Mouse (Mus musculus): ENCODE measurements at regions not wholly inside any gene's neighbourhood (a gene's known extent, or its start where the extent isn't known, plus 50 kb on each side); places are given as distances from the start of the nearest gene placed in this dataset.

GRCm38 (mm10) chr16:52601068-52601829, 147.4 kb upstream of the Alcam start:
- no peaks in the 10 kb centered on the region for H3K36me3 ChIP-seq (ENCODE audit: control insufficient read depth, insufficient read depth, low read length)
- H3K4me2 ChIP-seq (ENCODE audit: low read length) = no peak overlapping the region
- H3K4me1 ChIP-seq (ENCODE audit: control insufficient read depth, insufficient read depth, low read depth, low read length) = no peaks in the 10 kb centered on the region
- no peak overlapping the region for H3K27ac ChIP-seq (ENCODE audit: low read depth, low read length)
- no peak overlapping the region for H3K4me3 ChIP-seq (ENCODE audit: low read length)
- 50% methylated on average over 8 of the region's 8 CpGs for WGBS
- no peak for ATAC-seq
- no peaks in the 10 kb centered on the region for H3K27me3 ChIP-seq (replicated peaks; ENCODE audit: control insufficient read depth, insufficient read depth, low read length)
- H3K9me3 ChIP-seq (ENCODE audit: control insufficient read depth, low read length) = no peaks in the 10 kb centered on the region
- H3K9ac ChIP-seq (ENCODE audit: low read depth, low read length) = no peak overlapping the region

DNA sequence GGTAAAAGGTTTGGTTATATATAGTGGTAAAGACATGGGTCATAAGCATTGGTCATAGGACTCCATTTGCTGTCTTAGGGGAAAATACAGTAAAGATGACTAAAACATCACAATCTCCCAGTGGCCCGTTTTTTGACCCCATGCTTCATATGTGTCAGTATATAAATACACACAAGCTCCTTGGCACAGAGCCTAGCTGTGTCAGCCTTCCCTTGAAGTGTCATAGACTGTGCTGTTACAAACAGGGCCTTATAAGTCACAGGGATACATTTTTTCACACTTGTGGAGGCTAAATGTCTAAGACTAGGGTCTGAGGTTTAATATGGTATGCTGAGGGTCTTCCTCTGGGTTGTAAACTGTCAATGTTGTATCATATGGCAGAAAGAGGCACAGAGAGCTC, 144.4 kb upstream of the Alcam start:
- no peak overlapping the region for H3K4me2 ChIP-seq (ENCODE audit: low read length)
- no peaks in the 10 kb centered on the region for H3K36me3 ChIP-seq (ENCODE audit: control insufficient read depth, insufficient read depth, low read length)
- no peak overlapping the region for H3K27ac ChIP-seq (ENCODE audit: low read depth, low read length)
- no peak for ATAC-seq
- no peaks in the 10 kb centered on the region for H3K4me1 ChIP-seq (ENCODE audit: control insufficient read depth, insufficient read depth, low read depth, low read length)
- no peaks in the 10 kb centered on the region for H3K9me3 ChIP-seq (ENCODE audit: control insufficient read depth, low read length)
- WGBS = 69% methylated on average over 1 of the region's 1 CpGs
- no peaks in the 10 kb centered on the region for H3K27me3 ChIP-seq (replicated peaks; ENCODE audit: control insufficient read depth, insufficient read depth, low read length)
- no peak overlapping the region for H3K9ac ChIP-seq (ENCODE audit: low read depth, low read length)
- no peak overlapping the region for H3K4me3 ChIP-seq (ENCODE audit: low read length)

DNA sequence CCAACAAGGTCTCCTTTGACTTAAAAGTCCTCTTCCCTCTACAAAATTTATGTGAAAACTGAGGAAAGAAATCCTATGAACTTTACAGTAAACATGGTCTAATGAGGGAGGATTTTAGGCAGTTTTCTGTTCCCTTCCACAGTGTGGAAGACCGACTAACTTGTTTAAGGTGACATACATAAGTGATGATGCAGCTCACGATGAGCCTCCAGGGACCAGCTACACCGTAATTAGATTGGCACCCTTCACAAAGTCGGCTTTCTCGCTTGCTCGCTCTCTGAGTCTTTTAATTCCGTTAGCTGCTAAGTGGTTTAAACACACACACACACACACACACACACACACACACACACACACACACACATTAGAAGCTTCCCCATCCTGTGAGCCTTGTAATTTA, 143.3 kb upstream of the Alcam start:
- Histone ChIP-seq H3K9me3 (ENCODE audit: control insufficient read depth, low read length) (no peaks in the 10 kb centered on the region), H3K4me2 (ENCODE audit: low read length) (no peak overlapping the region), H3K4me3 (ENCODE audit: low read length) (no peak overlapping the region), H3K4me1 (ENCODE audit: control insufficient read depth, insufficient read depth, low read depth, low read length) (no peaks in the 10 kb centered on the region), H3K9ac (ENCODE audit: low read depth, low read length) (no peak overlapping the region), H3K27me3 (replicated peaks; ENCODE audit: control insufficient read depth, insufficient read depth, low read length) (no peaks in the 10 kb centered on the region), H3K36me3 (ENCODE audit: control insufficient read depth, insufficient read depth, low read length) (no peaks in the 10 kb centered on the region), H3K27ac (ENCODE audit: low read depth, low read length) (no peak overlapping the region)
- ATAC-seq = peak; percentile 54; the same call in 1 of the 2 replicates
- 73% methylated on average over 7 of the region's 7 CpGs for WGBS

DNA sequence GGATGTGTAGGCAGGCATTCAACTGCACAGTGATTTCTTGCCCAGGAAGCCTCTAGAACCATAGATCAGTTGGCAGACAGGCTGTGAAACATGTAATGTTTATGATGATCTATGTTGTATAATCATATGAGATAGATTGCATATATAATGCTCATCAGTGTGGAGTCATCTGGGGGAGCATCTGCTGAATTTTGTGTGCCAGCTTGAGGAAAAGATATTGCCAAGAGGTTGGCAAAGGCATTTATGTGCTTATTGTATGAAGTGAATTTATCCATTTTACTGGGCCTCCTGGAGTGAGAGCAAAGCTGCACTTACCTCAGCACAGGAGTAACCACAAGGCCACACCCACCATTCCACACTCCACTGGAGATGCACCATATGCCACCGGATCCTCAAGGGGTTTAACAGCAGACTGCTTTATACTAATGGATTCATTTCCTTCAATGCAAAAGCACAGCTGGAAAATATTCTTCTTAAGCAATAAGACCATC, 134.5 kb upstream of the Alcam start:
- no peaks in the 10 kb centered on the region for H3K27me3 ChIP-seq (replicated peaks; ENCODE audit: control insufficient read depth, insufficient read depth, low read length)
- no peak overlapping the region for H3K4me2 ChIP-seq (ENCODE audit: low read length)
- WGBS = 44% methylated on average over 1 of the region's 1 CpGs
- no peaks in the 10 kb centered on the region for H3K36me3 ChIP-seq (ENCODE audit: control insufficient read depth, insufficient read depth, low read length)
- no peak overlapping the region for H3K27ac ChIP-seq (ENCODE audit: low read depth, low read length)
- H3K4me3 ChIP-seq (ENCODE audit: low read length) = no peak overlapping the region
- no peak; the same call in 1 of the 2 replicates for ATAC-seq
- no peak overlapping the region for H3K9ac ChIP-seq (ENCODE audit: low read depth, low read length)
- no peaks in the 10 kb centered on the region for H3K9me3 ChIP-seq (ENCODE audit: control insufficient read depth, low read length)
- no peaks in the 10 kb centered on the region for H3K4me1 ChIP-seq (ENCODE audit: control insufficient read depth, insufficient read depth, low read depth, low read length)

GRCm38 (mm10) chr16:52569078-52569477, 115.2 kb upstream of the Alcam start:
- no peaks in the 10 kb centered on the region for H3K27me3 ChIP-seq (replicated peaks; ENCODE audit: control insufficient read depth, insufficient read depth, low read length)
- H3K4me3 ChIP-seq (ENCODE audit: low read length) = no peak overlapping the region
- H3K9me3 ChIP-seq (ENCODE audit: control insufficient read depth, low read length) = no peaks in the 10 kb centered on the region
- peak; percentile 75 for ATAC-seq
- WGBS = 50% methylated on average over 2 of the region's 2 CpGs
- H3K27ac ChIP-seq (ENCODE audit: low read depth, low read length) = no peak overlapping the region
- no peak overlapping the region for H3K9ac ChIP-seq (ENCODE audit: low read depth, low read length)
- H3K4me2 ChIP-seq (ENCODE audit: low read length) = no peak overlapping the region
- no peaks in the 10 kb centered on the region for H3K36me3 ChIP-seq (ENCODE audit: control insufficient read depth, insufficient read depth, low read length)
- no peaks in the 10 kb centered on the region for H3K4me1 ChIP-seq (ENCODE audit: control insufficient read depth, insufficient read depth, low read depth, low read length)

GRCm38 (mm10) chr16:52536278-52536677, 82.4 kb upstream of the Alcam start:
- Histone ChIP-seq H3K36me3 (ENCODE audit: control insufficient read depth, insufficient read depth, low read length) (no peaks in the 10 kb centered on the region), H3K27ac (ENCODE audit: low read depth, low read length) (no peak overlapping the region), H3K4me2 (ENCODE audit: low read length) (no peak overlapping the region), H3K4me1 (ENCODE audit: control insufficient read depth, insufficient read depth, low read depth, low read length) (no peaks in the 10 kb centered on the region), H3K27me3 (replicated peaks; ENCODE audit: control insufficient read depth, insufficient read depth, low read length) (no peaks in the 10 kb centered on the region), H3K4me3 (ENCODE audit: low read length) (no peak overlapping the region), H3K9ac (ENCODE audit: low read depth, low read length) (no peak overlapping the region), H3K9me3 (ENCODE audit: control insufficient read depth, low read length) (no peaks in the 10 kb centered on the region)
- no peak for ATAC-seq
- 77% methylated on average over 1 of the region's 1 CpGs for WGBS

GRCm38 (mm10) chr16:52534601-52535000, 80.7 kb upstream of the Alcam start:
- no peak for ATAC-seq
- Histone ChIP-seq H3K4me2 (ENCODE audit: low read length) (no peak overlapping the region), H3K27ac (ENCODE audit: low read depth, low read length) (no peak overlapping the region), H3K36me3 (ENCODE audit: control insufficient read depth, insufficient read depth, low read length) (no peaks in the 10 kb centered on the region), H3K4me3 (ENCODE audit: low read length) (no peak overlapping the region), H3K27me3 (replicated peaks; ENCODE audit: control insufficient read depth, insufficient read depth, low read length) (no peaks in the 10 kb centered on the region), H3K4me1 (ENCODE audit: control insufficient read depth, insufficient read depth, low read depth, low read length) (no peaks in the 10 kb centered on the region), H3K9ac (ENCODE audit: low read depth, low read length) (no peak overlapping the region), H3K9me3 (ENCODE audit: control insufficient read depth, low read length) (no peaks in the 10 kb centered on the region)
- 72% methylated on average over 1 of the region's 1 CpGs for WGBS

DNA sequence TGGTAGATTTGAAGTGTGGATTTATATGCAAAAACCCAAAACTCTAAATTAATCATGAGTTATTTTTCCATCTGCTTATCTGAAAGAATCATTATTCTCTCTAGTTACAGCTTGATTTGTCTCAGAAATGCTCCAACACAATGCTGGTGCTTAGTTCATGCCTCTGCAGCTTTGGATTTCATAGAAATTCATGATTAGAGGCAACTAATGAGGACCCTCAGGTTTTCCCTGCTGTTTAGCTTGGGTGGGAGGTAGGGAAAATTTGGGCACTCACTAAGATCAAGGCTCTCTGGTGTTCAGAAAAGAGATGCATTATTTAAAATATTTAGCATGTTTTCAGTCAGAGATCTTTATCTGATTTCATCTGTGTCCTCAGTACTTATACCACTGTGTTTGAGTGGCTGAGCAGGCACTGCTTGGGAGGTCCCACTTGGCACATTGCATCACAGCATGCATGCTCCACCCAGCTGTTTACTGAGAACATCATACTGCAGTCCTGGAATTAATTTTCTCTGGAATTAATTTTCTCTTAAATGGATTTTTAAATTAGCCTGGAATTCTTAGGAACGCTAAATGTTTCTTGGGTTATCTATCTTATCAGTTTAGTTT, 78.7 kb upstream of the Alcam start:
- no peaks in the 10 kb centered on the region for H3K36me3 ChIP-seq (ENCODE audit: control insufficient read depth, insufficient read depth, low read length)
- no peak overlapping the region for H3K9ac ChIP-seq (ENCODE audit: low read depth, low read length)
- no peaks in the 10 kb centered on the region for H3K27me3 ChIP-seq (replicated peaks; ENCODE audit: control insufficient read depth, insufficient read depth, low read length)
- no peaks in the 10 kb centered on the region for H3K9me3 ChIP-seq (ENCODE audit: control insufficient read depth, low read length)
- no peak overlapping the region for H3K4me2 ChIP-seq (ENCODE audit: low read length)
- H3K4me3 ChIP-seq (ENCODE audit: low read length) = no peak overlapping the region
- H3K27ac ChIP-seq (ENCODE audit: low read depth, low read length) = no peak overlapping the region
- no peaks in the 10 kb centered on the region for H3K4me1 ChIP-seq (ENCODE audit: control insufficient read depth, insufficient read depth, low read depth, low read length)
- 74% methylated on average over 1 of the region's 1 CpGs for WGBS
- ATAC-seq = no peak

- no peak overlapping the region for H3K4me2 ChIP-seq (ENCODE audit: low read length)
- no peak overlapping the region for H3K9ac ChIP-seq (ENCODE audit: low read depth, low read length)
- no peaks in the 10 kb centered on the region for H3K4me1 ChIP-seq (ENCODE audit: control insufficient read depth, insufficient read depth, low read depth, low read length)
- H3K36me3 ChIP-seq (ENCODE audit: control insufficient read depth, insufficient read depth, low read length) = no peaks in the 10 kb centered on the region
- H3K27me3 ChIP-seq (replicated peaks; ENCODE audit: control insufficient read depth, insufficient read depth, low read length) = no peaks in the 10 kb centered on the region
- H3K4me3 ChIP-seq (ENCODE audit: low read length) = no peak overlapping the region
- WGBS = 84% methylated on average over 5 of the region's 5 CpGs
- no peaks in the 10 kb centered on the region for H3K9me3 ChIP-seq (ENCODE audit: control insufficient read depth, low read length)
- ATAC-seq = no peak
- H3K27ac ChIP-seq (ENCODE audit: low read depth, low read length) = no peak overlapping the region
Measured at GRCm38 (mm10) chr16:52513546-52514409, 59.9 kb upstream of the Alcam start.
